Mouse (Mus musculus): ENCODE measurements around the gene Anxa11.
"Not testable (repeated sequence)": the region's sequence is repeated elsewhere in the genome, so short reads cannot be mapped to it uniquely, and the experiment has no call there.

Anxa11 gene

GRCm38 (mm10) chr14:25842688-25843003, 690 bp downstream of the Anxa11 start:
- DNase-seq, result no peak

GRCm38 (mm10) chr14:25844372-25844771, 2.4 kb downstream of the Anxa11 start:
- no peak for DNase-seq

- DNase-seq, result no peak
Observed at GRCm38 (mm10) chr14:25845832-25846383, 4.0 kb downstream of the Anxa11 start.

- DNase-seq, result no peak
Observed at GRCm38 (mm10) chr14:25846516-25846915, 4.6 kb downstream of the Anxa11 start.

- no peak for DNase-seq
Observed at GRCm38 (mm10) chr14:25847660-25848059, 5.7 kb downstream of the Anxa11 start.

- peak; percentile 57 for DNase-seq
Observed at GRCm38 (mm10) chr14:25848237-25848636, 6.3 kb downstream of the Anxa11 start.

- DNase-seq, result not testable (repeated sequence)
Observed at GRCm38 (mm10) chr14:25848708-25849107, 6.8 kb downstream of the Anxa11 start.

GRCm38 (mm10) chr14:25850433-25850832, 8.5 kb downstream of the Anxa11 start:
- DNase-seq, result no peak

GRCm38 (mm10) chr14:25851189-25851588, 9.2 kb downstream of the Anxa11 start:
- no peak for DNase-seq

GRCm38 (mm10) chr14:25852121-25852561, 10.2 kb downstream of the Anxa11 start:
- no peak for DNase-seq

GRCm38 (mm10) chr14:25853295-25853694, 11.3 kb downstream of the Anxa11 start:
- no peak for DNase-seq

GRCm38 (mm10) chr14:25853717-25854452, 11.9 kb downstream of the Anxa11 start:
- peak; percentile 51 for DNase-seq

GRCm38 (mm10) chr14:25855241-25855885, 13.4 kb downstream of the Anxa11 start:
- peak; percentile 39 for DNase-seq

- DNase-seq, result peak; percentile 79
Observed at GRCm38 (mm10) chr14:25857168-25857621, 15.2 kb downstream of the Anxa11 start.

GRCm38 (mm10) chr14:25857940-25858339, 16.0 kb downstream of the Anxa11 start:
- DNase-seq, result no peak

- peak; percentile 58 for DNase-seq
Observed at GRCm38 (mm10) chr14:25861771-25862530, 20.0 kb downstream of the Anxa11 start.

GRCm38 (mm10) chr14:25863721-25864120, 21.8 kb downstream of the Anxa11 start:
- no peak for DNase-seq

- no peak for DNase-seq
Observed at GRCm38 (mm10) chr14:25865251-25865650, 23.3 kb downstream of the Anxa11 start.

GRCm38 (mm10) chr14:25866384-25866783, 24.4 kb downstream of the Anxa11 start:
- DNase-seq, result no peak

GRCm38 (mm10) chr14:25866832-25867231, 24.9 kb downstream of the Anxa11 start:
- no peak for DNase-seq

GRCm38 (mm10) chr14:25867834-25868233, 25.9 kb downstream of the Anxa11 start:
- DNase-seq, result no peak

- no peak for DNase-seq
Observed at GRCm38 (mm10) chr14:25868706-25869105, 26.8 kb downstream of the Anxa11 start.

Measured in lung, postnatal 36 days (tissue).